Mouse (Mus musculus) small intestine, adult 10 weeks (tissue): ENCODE data around the gene Por. TPM values are rescaled to one million over a fixed set of nuclear protein-coding genes. Genes with fewer than 3 reads are reported as not detected.

ENCODE experiments used
- polyA plus RNA-seq: library from polyadenylated mRNA; stranded (reverse); fragments of 350-450 nt; fragmentation: Illumina TruSeq; extraction: RNeasy Lipid Tissue Mini Kit (QIAGEN cat#74804); gene quantifications from one replicate; pipeline ENCODE4 v1.2.3, GENCODE M21; 2014; ENCODE audit warnings: low replicate concordance

Gene Por
- polyA plus RNA-seq = 45.0 TPM

GRCm38 (mm10) chr5:135669741-135670275 lies at the start of gene Por:
TSS of gene Por (plus strand) at chr5:135670033.

GRCm38 (mm10) chr5:135632117-135632796 lies 37.6 kb upstream of the Por start, which contains the start of gene Rhbdd2:
TSS of gene Rhbdd2 (plus strand) at chr5:135632618.

GRCm38 (mm10) chr5:135743741-135744609 lies 74.1 kb downstream of the Por start, which contains the start of gene Tmem120a:
TSS of gene Tmem120a (minus strand) at chr5:135744448.

GRCm38 (mm10) chr5:135777796-135778470 lies 108.1 kb downstream of the Por start, which contains the start of gene Styxl1:
TSS of gene Styxl1 (minus strand) at chr5:135778385.

GRCm38 (mm10) chr5:135778471-135779445 lies 108.9 kb downstream of the Por start, which contains the start of gene Mdh2:
TSS of gene Mdh2 (plus strand) at chr5:135778480.

Other genes starting within 250 kb of the Por start
- gene Hip1, start 124.9 kb upstream of the Por start, polyA plus RNA-seq = 3.5 TPM
- gene Ccl26, start 106.5 kb upstream of the Por start, polyA plus RNA-seq = not detected
- 2.7 TPM for gene Ccl24, start 97.0 kb upstream of the Por start, polyA plus RNA-seq
- gene Rhbdd2, start 37.4 kb upstream of the Por start, polyA plus RNA-seq = 7.2 TPM
- gene Tmem120a, start 74.4 kb downstream of the Por start, polyA plus RNA-seq = 16.6 TPM
- gene Styxl1, start 108.4 kb downstream of the Por start, polyA plus RNA-seq = 0.89 TPM
- 123 TPM for gene Mdh2, start 108.4 kb downstream of the Por start, polyA plus RNA-seq
- gene Srrm3, start 136.9 kb downstream of the Por start, polyA plus RNA-seq = not detected
- gene Hspb1, start 217.9 kb downstream of the Por start, polyA plus RNA-seq = not detected